Mouse (Mus musculus) kidney, postnatal 14 days (tissue): Measurements from ENCODE around the gene Arhgap8.
A peak's percentile ranks its signal among the peaks of the same experiment; 100 is the strongest.
"Not testable (repeated sequence)": the region's sequence is repeated elsewhere in the genome, so short reads cannot be mapped to it uniquely, and the experiment has no call there.

Source experiments
- DNase-seq: peaks from one replicate; pipeline ENCODE4 v3.0.0; 2022; ENCODE audit warnings: mixed read lengths

The Arhgap8 gene

DNA sequence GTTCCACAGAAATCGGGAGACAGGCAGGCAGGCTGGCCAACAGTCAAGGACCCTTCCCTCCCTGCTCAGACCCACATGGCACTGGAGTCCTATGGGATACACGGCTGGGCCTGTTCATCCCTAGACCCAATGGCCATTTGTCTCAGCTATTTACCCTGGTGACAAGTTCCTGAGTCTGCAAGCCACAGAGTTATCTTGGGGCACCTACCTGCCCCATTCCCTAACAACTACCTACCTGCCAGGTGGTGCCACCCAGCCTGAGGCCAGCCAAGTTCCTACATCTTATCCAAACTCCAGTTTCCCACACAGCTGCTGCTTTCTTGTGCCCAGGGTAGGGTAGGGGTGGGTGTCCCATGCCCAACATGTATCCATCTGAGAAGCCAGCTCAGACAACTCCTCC, 21.7 kb upstream of the Arhgap8 start:
- no peak for DNase-seq

DNA sequence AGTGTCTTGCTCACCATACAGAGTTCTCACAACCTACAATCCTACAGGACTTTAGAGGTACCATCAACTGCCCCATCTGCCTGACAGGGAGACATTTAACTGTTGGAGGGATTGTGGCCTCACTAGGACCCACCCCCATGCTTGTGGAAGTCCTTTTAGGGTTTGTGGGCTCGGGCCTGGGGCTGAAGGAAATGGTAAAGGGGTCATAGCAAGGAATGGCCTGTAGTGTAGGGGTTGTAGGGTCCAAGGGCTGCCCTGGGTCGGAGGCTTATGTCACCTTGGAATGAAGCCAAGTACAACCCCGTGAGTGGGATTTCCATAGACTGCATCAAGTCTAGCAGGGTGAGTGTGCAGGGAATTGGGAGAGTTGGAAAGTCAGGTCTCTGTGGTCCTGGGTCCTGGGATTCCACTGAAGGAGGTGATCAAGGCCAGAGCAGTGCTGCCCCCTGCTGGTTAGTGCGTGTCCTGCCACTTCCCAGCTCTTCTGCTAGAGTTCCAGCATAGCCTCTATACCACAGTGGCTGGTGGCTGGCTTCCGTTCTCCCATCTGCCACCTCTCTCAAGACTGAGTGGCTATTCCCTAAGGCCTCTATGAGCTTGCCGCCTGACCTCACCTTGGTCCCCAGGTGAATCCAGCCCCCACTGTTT, 19.6 kb upstream of the Arhgap8 start:
- DNase-seq, result peak; percentile 77

- DNase-seq, result peak; percentile 70
These were observed 17.9 kb upstream of the Arhgap8 start for GRCm38 (mm10) chr15:84701947-84702346.

GRCm38 (mm10) chr15:84702391-84703345, 17.2 kb upstream of the Arhgap8 start:
- no peak for DNase-seq

DNA sequence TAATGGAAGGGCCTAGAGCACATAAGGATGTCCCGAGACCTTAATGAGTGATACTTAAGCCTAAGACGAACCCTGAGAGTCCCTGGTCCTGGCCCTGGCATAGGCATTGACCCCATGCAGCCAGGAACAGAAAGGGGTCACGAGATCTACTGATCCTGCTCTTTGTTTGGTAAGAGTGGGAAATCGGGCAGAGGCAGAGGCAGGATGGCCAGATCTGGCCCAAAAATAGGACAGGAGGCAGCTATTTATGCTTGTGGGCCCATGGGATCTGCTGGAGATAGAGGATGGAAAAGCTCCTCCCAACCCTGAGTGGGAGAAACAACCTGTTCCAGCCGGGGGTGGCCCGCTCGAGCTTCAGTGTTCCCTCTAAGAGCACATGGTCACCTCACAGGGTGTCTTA, 15.9 kb upstream of the Arhgap8 start:
- no peak for DNase-seq

DNA sequence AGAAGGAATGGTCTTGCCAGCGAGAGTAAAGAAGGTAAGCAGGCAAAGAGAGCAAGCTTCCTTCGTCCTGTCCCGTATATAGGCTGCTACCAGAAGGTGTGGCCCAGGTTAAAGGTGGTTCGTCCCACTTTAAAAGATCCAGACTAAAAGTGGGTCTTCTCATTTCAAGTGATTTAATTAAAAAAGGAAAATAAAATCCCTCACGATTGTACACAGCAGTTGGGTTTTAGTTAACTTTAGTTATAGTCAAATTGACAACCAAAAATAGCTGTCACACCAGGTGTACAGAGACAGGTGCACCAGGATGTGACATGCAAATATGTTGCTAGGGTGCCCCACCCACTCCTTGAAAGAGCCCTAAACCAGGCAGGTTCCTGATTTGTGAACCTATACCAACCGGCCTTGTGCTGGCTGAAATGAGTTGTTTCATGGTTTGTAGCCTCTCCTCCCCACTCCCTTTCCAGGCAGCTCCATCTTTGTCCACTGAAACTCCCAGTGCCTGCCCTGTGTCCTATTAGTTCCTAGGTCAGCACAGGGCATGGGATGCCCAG, 14.4 kb upstream of the Arhgap8 start:
- DNase-seq, result no peak

GRCm38 (mm10) chr15:84706983-84707619, 12.8 kb upstream of the Arhgap8 start:
- no peak for DNase-seq

GRCm38 (mm10) chr15:84712566-84713405, 7.1 kb upstream of the Arhgap8 start:
- no peak for DNase-seq

DNA sequence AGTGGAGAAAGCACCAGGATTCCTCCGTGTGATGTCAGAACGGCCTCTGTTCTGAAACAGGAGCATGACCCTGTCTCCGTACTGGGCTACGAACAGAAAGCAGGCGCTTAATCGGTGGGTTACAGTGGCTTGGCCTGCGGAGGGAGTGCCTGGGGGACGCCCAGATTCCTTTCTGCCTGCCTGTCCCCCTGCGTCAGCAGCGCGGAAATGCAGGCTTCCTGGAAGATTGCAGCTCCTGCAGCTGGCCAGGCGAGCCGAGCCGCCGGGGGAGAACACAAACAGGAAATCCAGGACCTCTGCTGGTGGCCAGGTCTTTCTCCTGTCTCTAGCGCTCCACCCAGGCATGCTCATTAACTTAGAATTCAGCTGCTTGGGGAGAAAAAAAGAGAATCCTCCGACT, 5.1 kb upstream of the Arhgap8 start:
- peak; percentile 92 for DNase-seq

DNA sequence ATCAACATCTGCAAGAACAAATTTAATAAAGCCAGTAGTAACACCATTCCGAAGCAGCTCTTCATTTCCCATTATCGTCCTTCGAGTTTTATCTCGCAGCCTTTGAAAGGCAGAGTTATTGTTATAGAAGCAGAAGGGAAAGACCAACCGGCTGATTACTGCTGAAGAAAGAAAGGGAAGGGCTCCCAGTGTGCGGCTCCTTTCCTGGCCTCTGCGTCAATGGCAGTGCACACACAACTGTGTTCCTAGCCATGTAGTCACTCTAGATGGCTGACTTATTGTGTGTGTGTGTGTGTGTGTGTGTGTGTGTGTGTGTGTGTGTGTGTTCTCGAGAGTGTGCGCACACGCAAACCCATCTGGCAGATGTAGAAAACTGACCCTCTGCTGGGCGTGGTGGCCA, 4.7 kb upstream of the Arhgap8 start:
- DNase-seq, result no peak

GRCm38 (mm10) chr15:84717570-84718270, 2.1 kb upstream of the Arhgap8 start:
- not testable (repeated sequence) for DNase-seq

DNA sequence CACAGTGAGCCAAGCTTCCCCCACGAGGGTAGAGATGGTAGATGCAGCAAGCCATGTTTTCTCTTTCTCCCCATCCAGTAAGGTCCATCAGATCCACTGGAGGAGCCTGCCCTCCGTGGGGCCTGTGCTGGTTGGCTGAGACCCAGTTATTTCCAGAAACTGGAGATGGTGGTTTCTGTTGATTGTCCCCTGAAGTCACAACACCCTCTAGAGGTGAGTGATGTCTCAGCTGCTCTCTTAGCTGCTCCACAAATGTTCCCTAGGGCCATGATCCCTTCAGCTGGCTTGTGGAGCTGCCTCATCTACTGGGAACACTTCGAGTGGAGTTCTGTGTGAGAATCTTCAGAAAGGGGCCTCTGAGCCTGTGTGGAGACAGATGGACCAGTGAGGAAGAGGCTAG, 1.1 kb upstream of the Arhgap8 start:
- DNase-seq, result no peak

- DNase-seq, result peak; percentile 49
These were observed 696 bp downstream of the Arhgap8 start for GRCm38 (mm10) chr15:84720291-84721204.

GRCm38 (mm10) chr15:84723656-84724055, 3.8 kb downstream of the Arhgap8 start:
- DNase-seq, result not testable (repeated sequence)

DNA sequence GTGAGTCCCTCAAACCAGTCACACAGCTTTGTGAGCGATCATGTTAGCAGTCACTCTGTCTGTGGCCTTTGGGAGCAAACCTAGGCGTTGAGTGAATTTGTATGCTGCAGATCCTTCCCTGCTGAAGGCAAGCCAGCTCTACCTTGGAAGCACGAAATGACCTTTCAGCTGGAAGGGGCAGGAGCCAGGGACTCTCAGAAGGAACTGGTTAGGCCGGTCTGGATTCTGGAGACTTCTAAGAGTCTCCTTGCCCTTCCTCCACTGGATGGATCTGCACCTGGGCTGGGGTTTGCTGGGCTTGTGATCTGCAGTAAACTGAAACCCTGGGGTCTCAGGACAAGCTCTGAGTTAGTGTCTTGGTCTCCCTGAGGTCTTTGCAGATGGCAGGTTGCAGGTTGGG, 4.3 kb downstream of the Arhgap8 start:
- peak; percentile 30 for DNase-seq

GRCm38 (mm10) chr15:84729685-84730084, 9.8 kb downstream of the Arhgap8 start:
- no peak for DNase-seq

DNA sequence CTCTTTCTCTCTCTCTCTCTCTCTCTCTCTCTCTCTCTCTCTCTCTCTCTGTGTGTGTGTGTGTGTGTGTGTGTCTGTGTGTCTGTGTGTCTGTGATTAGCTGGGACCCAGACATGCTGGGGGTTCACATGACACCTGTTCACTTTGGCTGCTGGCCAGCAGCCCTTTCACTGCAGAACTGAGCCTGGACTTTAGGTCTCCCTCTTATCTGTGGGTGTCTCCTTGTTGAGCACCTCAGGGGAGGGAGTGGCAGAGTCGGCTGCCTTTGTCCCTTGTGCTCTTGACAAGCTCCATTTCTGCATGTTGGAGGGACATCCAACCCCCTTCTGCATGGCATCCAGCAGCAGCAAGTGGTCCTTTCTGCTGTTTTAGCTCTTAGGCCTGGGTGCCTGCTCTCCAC, 11.0 kb downstream of the Arhgap8 start:
- DNase-seq, result no peak

- DNase-seq, result no peak
These were observed 12.0 kb downstream of the Arhgap8 start for GRCm38 (mm10) chr15:84731676-84732424.

GRCm38 (mm10) chr15:84732425-84732749, 12.5 kb downstream of the Arhgap8 start:
- DNase-seq, result no peak
